In the genomic region with DNA sequence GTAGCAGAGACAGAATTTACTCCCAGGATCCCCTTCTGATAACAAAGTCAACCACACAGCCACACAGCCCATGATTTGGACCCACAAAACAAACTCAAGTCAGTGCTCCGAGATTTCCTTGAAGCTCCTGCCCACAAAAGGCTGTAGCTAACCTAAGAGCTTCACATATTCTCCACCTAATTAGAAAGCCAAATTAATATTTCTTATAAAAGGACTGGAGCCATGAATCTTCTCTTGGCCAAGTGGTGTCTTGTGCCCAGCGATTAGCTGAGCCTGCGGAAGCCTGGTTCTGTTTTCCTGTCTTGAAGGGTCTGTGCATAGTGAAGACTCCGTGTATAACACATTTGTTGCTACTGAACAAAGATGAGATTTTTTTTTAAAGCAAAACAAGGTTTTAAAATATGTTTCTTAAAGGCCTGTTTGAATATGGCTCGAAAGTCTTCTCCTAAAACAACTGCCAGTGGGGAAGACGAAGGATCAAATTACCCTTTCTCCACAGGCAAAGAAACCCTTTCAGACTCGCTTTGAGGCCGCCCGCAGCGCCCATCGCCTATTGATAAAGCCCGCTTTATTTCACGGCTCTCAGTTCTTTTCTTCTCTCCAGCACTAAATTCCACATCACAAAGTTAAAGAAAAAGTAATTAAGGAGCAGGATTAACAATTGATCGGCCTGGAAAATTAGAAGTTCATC, we compare ENCODE assay signal across 11 mouse cellular contexts. TPM values are rescaled to one million over a fixed set of nuclear protein-coding genes. Genes with fewer than 3 reads are reported as not detected.
DNase-seq lines count a peak whose midpoint lies in the region; ATAC-seq and TF ChIP-seq lines count a peak whose summit lies in the region.
"Had no signal": no experiment of that assay in that cellular context is flagged by ENCODE, and none has a peak within 500 bp of the region (broad histone marks: within the 10 kb centered on the region; RNA-seq: fewer than 3 reads in every experiment).

No protein-coding gene starts in this region.

- no peak overlapping the region for H3K9ac ChIP-seq in ES-Bruce4 (ENCODE audit: low read depth, poor library complexity, severe bottlenecking)
- H3K9ac ChIP-seq in forebrain, embryonic 14.5 days (ENCODE audit: low read length) = no peak overlapping the region; the same call in 1 of the 2 replicates
- H3K9ac ChIP-seq in midbrain, embryonic 12.5 days (replicated peaks) = no peak overlapping the region

- 1% methylated on average over 14 of the region's 14 CpGs for WGBS in forebrain, embryonic 14.5 days
- WGBS in midbrain, embryonic 12.5 days = 6% methylated on average over 14 of the region's 14 CpGs

- peak; percentile 44; the same call in 1 of the 2 replicates for ATAC-seq in forebrain, embryonic 14.5 days
- peak; percentile 48; the same call in 1 of the 2 replicates for ATAC-seq in midbrain, embryonic 12.5 days (ENCODE audit: low FRiP score, low read depth)
- ATAC-seq: intestine, embryonic 16.5 days had no signal

- H3K4me3 ChIP-seq in ES-Bruce4 (ENCODE audit: low read depth, low read length) = no peak overlapping the region
- no peak overlapping the region for H3K4me3 ChIP-seq in forebrain, embryonic 14.5 days (ENCODE audit: low read depth, low read length)
- H3K4me3 ChIP-seq in midbrain, embryonic 12.5 days = no peak overlapping the region

- H3K4me2 ChIP-seq in forebrain, embryonic 14.5 days (ENCODE audit: low read length) = peak overlapping the region; percentile 30
- peak overlapping the region; percentile 19; the same call in 1 of the 2 replicates for H3K4me2 ChIP-seq in midbrain, embryonic 12.5 days (replicated peaks)

- no peaks in the 10 kb centered on the region for H3K27me3 ChIP-seq in ES-Bruce4 (ENCODE audit: control insufficient read depth, insufficient read depth, low read length, poor library complexity, severe bottlenecking)
- 0 out of 2 replicates have a peak, but pooled peaks cover 4% of the 10 kb centered on the region for H3K27me3 ChIP-seq in forebrain, embryonic 14.5 days (replicated peaks; ENCODE audit: control insufficient read depth, insufficient read depth, low read length)
- H3K27me3 ChIP-seq in midbrain, embryonic 12.5 days = no peaks in the 10 kb centered on the region; the same call in 1 of the 2 replicates
- H3K27me3 ChIP-seq: CH12.LX had no signal

- TF ChIP-seq CTCF in ES-Bruce4 (IDR thresholded peaks at IDR 0.05; ENCODE audit: low read depth, low read length) = no peak

- H3K36me3 ChIP-seq in ES-Bruce4 (ENCODE audit: control insufficient read depth, insufficient read depth, low read length, poor library complexity, severe bottlenecking) = no peaks in the 10 kb centered on the region
- 0 out of 2 replicates have a peak, but pooled peaks cover 3% of the 10 kb centered on the region for H3K36me3 ChIP-seq in forebrain, embryonic 14.5 days (ENCODE audit: control insufficient read depth, insufficient read depth, low read length)
- H3K36me3 ChIP-seq in midbrain, embryonic 12.5 days = peaks cover 61% of the 10 kb centered on the region

- TF ChIP-seq POLR2A in ES-Bruce4 (IDR thresholded peaks at IDR 0.05; ENCODE audit: insufficient read depth, low read length) = no peak

- no peak overlapping the region for H3K27ac ChIP-seq in ES-Bruce4 (ENCODE audit: insufficient read depth, low read length)
- peak overlapping the region; percentile 57 for H3K27ac ChIP-seq in forebrain, embryonic 14.5 days (ENCODE audit: low read depth, low read length)
- H3K27ac ChIP-seq in midbrain, embryonic 12.5 days (replicated peaks) = peak overlapping the region; percentile 71

- H3K9me3 ChIP-seq in ES-Bruce4 (replicated peaks; ENCODE audit: control insufficient read depth, insufficient read depth, low read length, poor library complexity, severe bottlenecking) = no peaks in the 10 kb centered on the region
- H3K9me3 ChIP-seq in forebrain, embryonic 14.5 days (replicated peaks; ENCODE audit: control insufficient read depth, low read length) = no peaks in the 10 kb centered on the region
- H3K9me3 ChIP-seq in midbrain, embryonic 12.5 days = no peaks in the 10 kb centered on the region

- DNase-seq in ZHBTc4 (ENCODE audit: low read depth, low spot score) (peak; percentile 88), MN1 (ENCODE audit: low spot score) (no peak)
- peak; percentile 75 for DNase-seq in forebrain, embryonic 14.5 days (ENCODE audit: low spot score)
- no peak for DNase-seq in adrenal gland, adult 2 months
- no peak for DNase-seq in ovary, postnatal 10 days (ENCODE audit: low spot score)
- DNase-seq: adrenal gland, adult 8-10 months; cerebellum, adult 18-20 months had no signal

- TF ChIP-seq EP300 in ES-Bruce4 (IDR thresholded peaks at IDR 0.05; ENCODE audit: insufficient read depth, low read depth, low read length) = peak; percentile 71; the same call in 1 of the 2 replicates

- H3K4me1 ChIP-seq in ES-Bruce4 (ENCODE audit: control insufficient read depth, insufficient read depth, low read length) = peaks cover 9% of the 10 kb centered on the region
- H3K4me1 ChIP-seq in forebrain, embryonic 14.5 days (ENCODE audit: control insufficient read depth, insufficient read depth, low read length) = peaks cover 22% of the 10 kb centered on the region
- H3K4me1 ChIP-seq in midbrain, embryonic 12.5 days = peaks cover 37% of the 10 kb centered on the region

RNA-seq across cellular contexts. Expression of a gene that starts 58.5 kb away (rescaled TPM):
- polyA plus RNA-seq in ES-Bruce4 (2011; ENCODE audit: insufficient read depth, insufficient read length, low read depth, missing spikeins) = 16.0 and 18.8 TPM in 2 replicates
- polyA plus RNA-seq in forebrain, embryonic 14.5 days (2014; fragmentation: Nextera tagmentation; extraction: Ambion mirVana) = 31.2 and 36.8 TPM in 2 replicates
- polyA plus RNA-seq in midbrain, embryonic 12.5 days (2016; fragmentation: Nextera tagmentation; extraction: Ambion mirVana) = 37.2 and 37.6 TPM in 2 replicates
- 10 to 100 TPM; 35.8 to 36.2 TPM for total RNA-seq in adrenal gland, adult 2 months (2021)
- 6.7 TPM in 2 replicates for polyA plus RNA-seq in adrenal gland, adult 2 months (2012; rRNA removed)

Comparison
In these comparisons a context has a peak if more than half of its experiments do, and no peak if none do; other contexts are left out.
1. DNase-seq: peak in ZHBTc4 (single experiment) and forebrain, embryonic 14.5 days (single experiment); none in adrenal gland, adult 2 months (single experiment), ovary, postnatal 10 days (single experiment) and MN1 (single experiment).